Mouse (Mus musculus) heart, embryonic 13.5 days (tissue): ENCODE measurements at regions not wholly inside any gene's neighbourhood (a gene's known extent, or its start where the extent isn't known, plus 50 kb on each side); places are given as distances from the start of the nearest gene placed in this dataset.

ENCODE experiments used
- ATAC-seq: fragments of 200-750 bp; cut with Nextera tagmentation; 2 replicates; pipeline ENCODE4 v1.8.0; 2017; ENCODE audit warnings: moderate TSS enrichment; ENCODE audit not compliant: insufficient number of reproducible peaks, low FRiP score, low TSS enrichment; ENCODE audit errors: extremely low read depth
- H3K27ac ChIP-seq: fragments of 300-500 bp; sonication (generic); replicated peaks from 2 replicates; pipeline ENCODE4 v1.5.1; 2015; ENCODE audit warnings: moderate library complexity, mild to moderate bottlenecking, inconsistent platforms
- H3K27me3 ChIP-seq: fragments of 300-500 bp; sonication (generic); replicated peaks from 2 replicates; pipeline ENCODE4 v1.6.1; 2015; ENCODE audit warnings: mild to moderate bottlenecking, inconsistent platforms
- H3K36me3 ChIP-seq: fragments of 300-500 bp; sonication (generic); 2 replicates; pipeline ENCODE4 v1.6.1; 2015; ENCODE audit warnings: mild to moderate bottlenecking, inconsistent platforms
- H3K4me1 ChIP-seq: fragments of 300-500 bp; sonication (generic); 2 replicates; pipeline ENCODE4 v1.6.1; 2015; ENCODE audit warnings: inconsistent platforms
- H3K4me2 ChIP-seq: fragments of 300-500 bp; sonication (generic); 2 replicates; pipeline ENCODE4 v1.6.1; 2015; ENCODE audit warnings: inconsistent platforms, mild to moderate bottlenecking, moderate library complexity
- H3K4me3 ChIP-seq: fragments of 300-500 bp; sonication (generic); 2 replicates; pipeline ENCODE4 v1.5.1; 2015; ENCODE audit warnings: moderate library complexity, mild to moderate bottlenecking, inconsistent platforms
- H3K9ac ChIP-seq: fragments of 300-500 bp; sonication (generic); 2 replicates; pipeline ENCODE4 v1.6.1; 2015; ENCODE audit warnings: inconsistent platforms, mild to moderate bottlenecking, moderate library complexity
- H3K9me3 ChIP-seq: fragments of 300-500 bp; sonication (generic); 2 replicates; pipeline ENCODE4 v1.6.1; 2016; ENCODE audit warnings: inconsistent platforms
- WGBS: fragments of 180-500 bp; shearing (Covaris S2); methylation state at CpG from one replicate; pipeline ENCODE4 v1.1.7; 2015; ENCODE audit warnings: mixed read lengths; 5-methylcytosine and 5-hydroxymethylcytosine counted together

- Histone ChIP-seq H3K36me3 (no peaks in the 10 kb centered on the region), H3K9ac (no peak overlapping the region), H3K27me3 (no peaks in the 10 kb centered on the region), H3K4me1 (peaks cover 13% of the 10 kb centered on the region), H3K27ac (no peak overlapping the region), H3K4me2 (no peak overlapping the region), H3K4me3 (no peak overlapping the region), H3K9me3 (peaks cover 7% of the 10 kb centered on the region)
- 87% methylated on average over 4 of the region's 4 CpGs for WGBS
- no peak for ATAC-seq
Measured at GRCm38 (mm10) chr4:53341181-53341580, 99.0 kb upstream of the Slc44a1 start.

GRCm38 (mm10) chr4:53340021-53340667 is 100.1 kb upstream of the Slc44a1 start:
- Histone ChIP-seq H3K27ac (no peak overlapping the region), H3K27me3 (no peaks in the 10 kb centered on the region), H3K4me1 (peaks cover 13% of the 10 kb centered on the region), H3K9ac (no peak overlapping the region), H3K36me3 (no peaks in the 10 kb centered on the region), H3K4me3 (no peak overlapping the region), H3K9me3 (peaks cover 7% of the 10 kb centered on the region), H3K4me2 (no peak overlapping the region)
- no peak for ATAC-seq
- whole genome bisulfite sequencing = 78% methylated on average over 13 of the region's 14 CpGs

- Histone ChIP-seq H3K27ac (0 out of 2 replicates have a peak overlapping the region, but pooled peaks have one; percentile 9), H3K4me1 (peaks cover 13% of the 10 kb centered on the region), H3K4me3 (no peak overlapping the region), H3K27me3 (no peaks in the 10 kb centered on the region), H3K4me2 (no peak overlapping the region), H3K9ac (no peak overlapping the region), H3K9me3 (peaks cover 7% of the 10 kb centered on the region), H3K36me3 (no peaks in the 10 kb centered on the region)
- 51% methylated on average over 12 of the region's 12 CpGs for WGBS
- ATAC-seq = no peak
Measured at GRCm38 (mm10) chr4:53339125-53340020, 100.8 kb upstream of the Slc44a1 start.

- no peaks in the 10 kb centered on the region for H3K36me3 ChIP-seq
- peaks cover 13% of the 10 kb centered on the region for H3K4me1 ChIP-seq
- H3K9me3 ChIP-seq = peaks cover 7% of the 10 kb centered on the region
- no peak overlapping the region for H3K4me3 ChIP-seq
- WGBS = 69% methylated on average over 4 of the region's 4 CpGs
- H3K27ac ChIP-seq = no peak overlapping the region
- no peak for ATAC-seq
- no peak overlapping the region for H3K9ac ChIP-seq
- no peaks in the 10 kb centered on the region for H3K27me3 ChIP-seq
- H3K4me2 ChIP-seq = no peak overlapping the region
Measured at GRCm38 (mm10) chr4:53338479-53338878, 101.7 kb upstream of the Slc44a1 start.

GRCm38 (mm10) chr4:53337784-53338183 is 102.4 kb upstream of the Slc44a1 start:
- ATAC-seq = no peak
- Histone ChIP-seq H3K4me2 (0 out of 2 replicates have a peak overlapping the region, but pooled peaks have one; percentile 5), H3K27ac (no peak overlapping the region), H3K4me1 (peaks cover 13% of the 10 kb centered on the region), H3K9me3 (peaks cover 7% of the 10 kb centered on the region), H3K27me3 (no peaks in the 10 kb centered on the region), H3K4me3 (no peak overlapping the region), H3K9ac (no peak overlapping the region), H3K36me3 (no peaks in the 10 kb centered on the region)
- WGBS = 33% methylated on average over 8 of the region's 8 CpGs

GRCm38 (mm10) chr4:53327382-53328165 is 112.6 kb upstream of the Slc44a1 start:
- Histone ChIP-seq H3K27me3 (no peaks in the 10 kb centered on the region), H3K4me3 (no peak overlapping the region), H3K4me2 (no peak overlapping the region), H3K9me3 (no peaks in the 10 kb centered on the region), H3K9ac (no peak overlapping the region), H3K27ac (no peak overlapping the region), H3K4me1 (peaks cover 2% of the 10 kb centered on the region; the same call in 1 of the 2 replicates), H3K36me3 (no peaks in the 10 kb centered on the region)
- WGBS = 60% methylated on average over 7 of the region's 7 CpGs
- no peak for ATAC-seq

GRCm38 (mm10) chr4:53323838-53324237 is 116.4 kb upstream of the Slc44a1 start:
- H3K4me1 ChIP-seq = peaks cover 4% of the 10 kb centered on the region; the same call in 1 of the 2 replicates
- no peak overlapping the region for H3K4me2 ChIP-seq
- no peak overlapping the region for H3K4me3 ChIP-seq
- H3K27ac ChIP-seq = no peak overlapping the region
- 52% methylated on average over 4 of the region's 4 CpGs for WGBS
- no peak overlapping the region for H3K9ac ChIP-seq
- H3K27me3 ChIP-seq = no peaks in the 10 kb centered on the region
- H3K9me3 ChIP-seq = no peaks in the 10 kb centered on the region
- no peaks in the 10 kb centered on the region for H3K36me3 ChIP-seq
- ATAC-seq = no peak

GRCm38 (mm10) chr4:53323195-53323594 is 117.0 kb upstream of the Slc44a1 start:
- Histone ChIP-seq H3K4me3 (no peak overlapping the region), H3K9ac (no peak overlapping the region), H3K4me1 (peaks cover 4% of the 10 kb centered on the region; the same call in 1 of the 2 replicates), H3K9me3 (no peaks in the 10 kb centered on the region), H3K36me3 (no peaks in the 10 kb centered on the region), H3K27ac (no peak overlapping the region), H3K4me2 (no peak overlapping the region), H3K27me3 (no peaks in the 10 kb centered on the region)
- ATAC-seq = no peak
- WGBS = 72% methylated on average over 3 of the region's 3 CpGs

- Histone ChIP-seq H3K36me3 (no peaks in the 10 kb centered on the region), H3K4me1 (peaks cover 4% of the 10 kb centered on the region; the same call in 1 of the 2 replicates), H3K27ac (no peak overlapping the region), H3K27me3 (no peaks in the 10 kb centered on the region), H3K9ac (no peak overlapping the region), H3K9me3 (no peaks in the 10 kb centered on the region), H3K4me3 (no peak overlapping the region), H3K4me2 (no peak overlapping the region)
- WGBS = 67% methylated on average over 5 of the region's 5 CpGs
- ATAC-seq = no peak
Measured at GRCm38 (mm10) chr4:53322484-53322883, 117.7 kb upstream of the Slc44a1 start.

- Histone ChIP-seq H3K27ac (no peak overlapping the region), H3K27me3 (no peaks in the 10 kb centered on the region), H3K4me1 (peaks cover 7% of the 10 kb centered on the region), H3K9me3 (no peaks in the 10 kb centered on the region), H3K4me3 (no peak overlapping the region), H3K9ac (no peak overlapping the region), H3K4me2 (no peak overlapping the region), H3K36me3 (no peaks in the 10 kb centered on the region)
- WGBS = 61% methylated on average over 6 of the region's 6 CpGs
- ATAC-seq = no peak
Measured at GRCm38 (mm10) chr4:53320735-53321449, 119.3 kb upstream of the Slc44a1 start.
